Mouse (Mus musculus) intestine, embryonic 14.5 days (tissue): ENCODE measurements around the gene Yeats2. TPM values are rescaled to one million over a fixed set of nuclear protein-coding genes. Genes with fewer than 3 reads are reported as not detected.
A peak's percentile ranks its signal among the peaks of the same experiment; 100 is the strongest.

Source experiments
- ATAC-seq: fragments of 200-750 bp; cut with Nextera tagmentation; replicated peaks from 2 replicates; pipeline ENCODE4 v1.8.0; 2017; ENCODE audit warnings: low read depth, moderate number of reproducible peaks, moderate TSS enrichment, moderate library complexity; ENCODE audit not compliant: low FRiP score, low TSS enrichment
- DNase-seq: peaks from one replicate; pipeline ENCODE4 v3.0.0-alpha.2; 2018; ENCODE audit warnings: low spot score
- H3K27ac ChIP-seq: fragments of 300-500 bp; sonication (generic); 2 replicates; pipeline ENCODE4 v1.5.1; 2014; ENCODE audit warnings: low read depth, mild to moderate bottlenecking, control low read depth
- H3K27me3 ChIP-seq: fragments of 300-500 bp; sonication (generic); replicated peaks from 2 replicates; pipeline ENCODE4 v1.6.1; 2014; ENCODE audit warnings: low read length, control low read depth; ENCODE audit not compliant: control insufficient read depth, insufficient read depth
- H3K36me3 ChIP-seq: fragments of 300-500 bp; sonication (generic); 2 replicates; pipeline ENCODE4 v1.6.1; 2014; ENCODE audit warnings: low read length, control low read depth; ENCODE audit not compliant: control insufficient read depth, insufficient read depth
- H3K4me1 ChIP-seq: fragments of 300-500 bp; sonication (generic); replicated peaks from 2 replicates; pipeline ENCODE4 v1.6.1; 2014; ENCODE audit warnings: low read length, control low read depth, mixed read lengths; ENCODE audit not compliant: control insufficient read depth, insufficient read depth
- H3K4me2 ChIP-seq: fragments of 300-500 bp; sonication (generic); 2 replicates; pipeline ENCODE4 v1.6.1; 2014; ENCODE audit warnings: low read length
- H3K4me3 ChIP-seq: fragments of 300-500 bp; sonication (generic); 2 replicates; pipeline ENCODE4 v1.5.1; 2014; ENCODE audit warnings: low read depth, low read length, control low read depth, mixed read lengths
- H3K9ac ChIP-seq: fragments of 300-500 bp; sonication (generic); 2 replicates; pipeline ENCODE4 v1.6.1; 2014; ENCODE audit warnings: mild to moderate bottlenecking, low read length
- H3K9me3 ChIP-seq: fragments of 300-500 bp; sonication (generic); 2 replicates; pipeline ENCODE4 v1.6.1; 2016; ENCODE audit warnings: low read length, control low read depth; ENCODE audit not compliant: control insufficient read depth
- WGBS: fragments of 180-500 bp; shearing (Covaris S2); extraction: QIAGEN DNeasy Blood & Tissue Kit; methylation state at CpG from one replicate; pipeline ENCODE4 v1.1.7; 2014; 5-methylcytosine and 5-hydroxymethylcytosine counted together
- polyA plus RNA-seq: library from polyadenylated mRNA; unstranded; fragments of >200 nt; fragmentation: Nextera tagmentation; extraction: Ambion mirVana; gene quantifications from 2 replicates; pipeline ENCODE4 v1.2.1, GENCODE M21; 2014

Gene Yeats2
- polyA plus RNA-seq, 1 experiment from 2014 or later: 37.5 TPM

DNA sequence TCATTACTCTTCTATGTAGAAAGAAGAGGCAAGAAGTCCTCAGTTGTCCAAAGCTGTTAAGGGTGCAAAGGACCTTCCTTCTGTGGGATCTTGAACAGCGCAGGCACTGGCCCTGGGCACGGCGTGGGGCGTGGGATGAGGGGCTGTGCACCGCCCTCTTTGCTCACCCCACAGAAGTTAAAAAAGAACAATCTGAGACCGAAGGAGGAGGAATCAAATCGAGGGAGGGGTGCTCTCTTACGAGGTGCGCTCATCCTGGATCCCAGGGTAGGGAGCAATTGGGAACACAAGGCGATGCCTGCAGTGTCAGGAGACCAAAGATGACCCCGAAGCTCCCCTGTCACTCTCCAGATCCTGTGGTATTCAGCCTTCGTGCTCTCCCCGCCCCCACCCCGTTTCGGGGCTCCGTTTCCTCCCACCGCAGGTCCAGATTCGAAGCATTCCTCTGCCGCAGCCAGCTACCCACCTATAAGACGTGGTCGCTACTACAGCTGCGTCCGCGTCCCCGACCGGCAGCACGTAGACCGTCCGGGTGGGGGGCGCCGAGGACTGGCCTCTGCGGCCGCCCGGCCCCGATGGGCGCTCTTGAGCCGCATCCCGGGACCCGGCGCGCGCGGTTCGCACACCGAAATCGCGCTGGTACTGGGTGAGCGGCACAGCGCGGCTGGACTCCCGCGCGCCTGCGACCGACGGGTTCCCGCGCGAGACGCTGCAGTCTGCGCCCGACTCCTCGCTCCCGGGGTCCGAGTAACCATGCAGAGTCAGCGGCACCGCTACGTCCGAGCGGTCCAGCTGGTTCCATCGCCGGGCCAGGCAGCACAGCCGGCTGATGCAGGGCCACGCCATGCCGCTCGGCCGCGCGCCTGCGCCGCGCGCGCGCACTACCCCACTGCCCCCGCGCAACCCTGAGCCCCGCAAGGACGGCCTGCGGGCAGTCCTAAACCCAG, 99.9 kb downstream of the Yeats2 start, which contains the start of gene Map6d1:
Gene Map6d1 (minus strand): TSS at position 891 of the 947 bp plus-strand sequence.
- whole genome bisulfite sequencing: under 1% methylated on average over 81 of the region's 90 CpGs
- peak within 1 kb of the TSS; percentile 74 for H3K4me3 ChIP-seq
- ATAC-seq: peak; percentile 71

DNA sequence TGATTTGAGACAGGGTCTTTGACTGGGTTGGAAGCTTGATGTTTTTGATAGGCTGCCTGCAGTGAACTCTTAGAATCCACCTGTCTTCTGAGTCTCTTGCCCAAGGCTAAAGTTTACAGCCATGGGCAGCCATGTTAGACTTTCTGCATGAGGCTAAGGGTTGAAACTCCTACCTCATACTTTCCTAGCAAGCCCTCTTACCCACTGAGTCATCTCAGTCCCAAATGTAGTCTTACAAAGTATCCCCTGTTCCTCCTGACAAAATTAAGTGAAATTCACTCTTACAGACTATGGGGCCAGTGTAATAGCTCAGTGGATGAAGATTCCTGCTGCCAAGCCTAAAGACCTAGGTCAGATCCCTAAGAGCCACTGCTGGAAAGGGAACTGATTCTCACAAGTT, 106.2 kb downstream of the Yeats2 start:
- Histone ChIP-seq H3K27me3 (no peaks in the 10 kb centered on the region), H3K4me3 (no peak overlapping the region), H3K27ac (no peak overlapping the region), H3K9ac (no peak overlapping the region), H3K9me3 (no peaks in the 10 kb centered on the region), H3K36me3 (no peaks in the 10 kb centered on the region), H3K4me2 (no peak overlapping the region), H3K4me1 (no peaks in the 10 kb centered on the region)
- ATAC-seq: no peak
- no peak for DNase-seq

More for the DNA sequence above, 99.9 kb downstream of the Yeats2 start, which contains the start of gene Map6d1:
- DNase-seq: peak; percentile 80
- H3K36me3 ChIP-seq: no peaks in the 10 kb centered on the region
- H3K27ac ChIP-seq: no peak within 1 kb of the TSS
- H3K4me2 ChIP-seq: peak within 1 kb of the TSS; percentile 75
- 0 out of 2 replicates have a peak, but pooled peaks cover 3% of the 10 kb centered on the region for H3K27me3 ChIP-seq
- peak within 1 kb of the TSS; percentile 69 for H3K9ac ChIP-seq
- no peaks in the 10 kb centered on the region for H3K4me1 ChIP-seq
- H3K9me3 ChIP-seq: no peaks in the 10 kb centered on the region

DNA sequence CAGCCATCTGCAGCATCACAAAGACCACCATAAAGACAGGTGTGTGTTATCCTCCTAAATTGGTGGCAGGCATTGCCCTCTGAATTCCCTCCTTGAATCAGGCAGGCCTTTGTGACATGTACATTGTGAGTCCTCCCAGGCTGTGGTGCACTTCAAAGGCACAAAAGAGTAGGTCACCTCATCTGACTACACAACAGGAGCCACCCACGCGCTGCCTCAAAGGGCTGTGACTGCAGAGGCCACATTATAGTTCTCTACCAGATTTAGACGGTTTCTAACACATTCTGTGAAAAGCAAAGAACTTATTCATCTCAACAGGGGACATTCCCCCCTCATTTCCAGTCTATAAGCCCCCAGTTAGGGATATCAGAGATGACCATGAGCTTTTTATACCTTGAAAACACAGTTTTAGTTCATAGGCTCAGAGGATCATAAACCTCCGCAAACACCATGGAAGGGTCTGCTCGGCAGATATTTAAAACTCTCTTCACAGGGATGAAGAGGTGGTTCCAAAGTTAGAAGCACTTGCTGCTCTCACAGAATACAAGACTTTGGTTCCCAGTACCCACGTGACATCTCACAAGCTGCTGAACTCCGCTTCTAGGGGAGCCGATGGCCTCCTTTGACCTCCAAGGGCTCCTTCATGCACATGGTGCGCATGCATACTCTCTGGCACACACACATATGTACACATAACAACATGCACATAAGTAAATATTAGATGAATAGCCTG, 107.7 kb downstream of the Yeats2 start:
- no peak overlapping the region for H3K27ac ChIP-seq
- H3K4me3 ChIP-seq: no peak overlapping the region
- no peaks in the 10 kb centered on the region for H3K9me3 ChIP-seq
- H3K9ac ChIP-seq: no peak overlapping the region
- no peaks in the 10 kb centered on the region for H3K4me1 ChIP-seq
- DNase-seq (no peak), ATAC-seq (no peak)
- H3K27me3 ChIP-seq: no peaks in the 10 kb centered on the region
- no peaks in the 10 kb centered on the region for H3K36me3 ChIP-seq
- WGBS: 87% methylated on average over 9 of the region's 9 CpGs
- no peak overlapping the region for H3K4me2 ChIP-seq

DNA sequence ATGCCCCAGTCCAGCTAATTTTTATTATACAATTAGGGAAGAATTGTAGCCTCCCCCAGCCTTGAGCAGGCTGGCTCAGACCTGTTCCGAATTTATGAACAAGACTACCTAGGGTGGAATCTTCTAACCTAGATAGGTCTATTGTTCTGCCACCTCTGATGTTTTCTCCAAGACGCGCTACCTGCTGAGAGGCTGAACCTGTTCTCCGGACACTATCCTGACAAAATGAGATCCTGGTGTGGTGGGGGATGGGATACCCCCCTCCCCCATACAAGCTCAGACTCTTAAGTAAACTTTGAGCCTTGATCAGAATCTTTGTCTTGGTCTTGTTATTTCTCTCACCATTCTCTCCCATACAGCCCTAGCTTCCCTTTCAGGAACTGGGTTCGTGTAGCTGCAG, 117.1 kb downstream of the Yeats2 start:
- no peak overlapping the region for H3K4me2 ChIP-seq
- H3K27ac ChIP-seq: no peak overlapping the region
- no peak overlapping the region for H3K9ac ChIP-seq
- H3K27me3 ChIP-seq: no peaks in the 10 kb centered on the region
- no peaks in the 10 kb centered on the region for H3K36me3 ChIP-seq
- H3K4me3 ChIP-seq: no peak overlapping the region
- no peaks in the 10 kb centered on the region for H3K4me1 ChIP-seq
- DNase-seq (no peak), ATAC-seq (no peak)
- no peaks in the 10 kb centered on the region for H3K9me3 ChIP-seq
- WGBS: 82% methylated on average over 5 of the region's 5 CpGs

DNA sequence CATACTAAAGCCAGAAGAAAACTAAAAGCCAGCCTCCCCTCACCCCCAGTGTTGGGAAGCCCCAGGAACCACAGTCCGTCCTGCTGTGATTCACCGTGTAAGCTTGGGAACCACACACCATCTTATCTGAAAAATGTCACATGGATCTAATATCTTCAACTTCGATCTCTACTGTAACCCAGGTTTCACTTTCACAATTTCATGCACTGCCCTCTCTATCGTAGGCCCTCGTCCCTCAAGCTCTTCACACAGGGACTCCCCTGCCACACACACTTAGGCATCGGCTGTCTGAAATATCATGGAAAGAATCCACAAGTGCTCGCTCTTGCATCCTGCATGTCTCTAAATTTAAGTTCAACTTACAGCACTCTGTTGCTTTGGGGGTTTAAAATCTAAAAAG, 124.2 kb downstream of the Yeats2 start:
- WGBS: 77% methylated on average over 7 of the region's 7 CpGs
- no peak overlapping the region for H3K4me2 ChIP-seq
- no peaks in the 10 kb centered on the region for H3K36me3 ChIP-seq
- H3K27ac ChIP-seq: no peak overlapping the region
- no peaks in the 10 kb centered on the region for H3K9me3 ChIP-seq
- ATAC-seq (no peak), DNase-seq (no peak)
- H3K4me3 ChIP-seq: no peak overlapping the region
- H3K27me3 ChIP-seq: no peaks in the 10 kb centered on the region
- no peak overlapping the region for H3K9ac ChIP-seq
- no peaks in the 10 kb centered on the region for H3K4me1 ChIP-seq

GRCm38 (mm10) chr16:20271339-20271738, 130.5 kb downstream of the Yeats2 start:
- WGBS: 75% methylated on average over 4 of the region's 4 CpGs
- H3K9me3 ChIP-seq: no peaks in the 10 kb centered on the region
- H3K9ac ChIP-seq: no peak overlapping the region
- DNase-seq (no peak), ATAC-seq (no peak)
- no peak overlapping the region for H3K27ac ChIP-seq
- no peaks in the 10 kb centered on the region for H3K27me3 ChIP-seq
- no peak overlapping the region for H3K4me3 ChIP-seq
- no peak overlapping the region for H3K4me2 ChIP-seq
- no peaks in the 10 kb centered on the region for H3K36me3 ChIP-seq
- H3K4me1 ChIP-seq: no peaks in the 10 kb centered on the region

GRCm38 (mm10) chr16:20272994-20273393, 132.1 kb downstream of the Yeats2 start:
- Histone ChIP-seq H3K4me3 (no peak overlapping the region), H3K27me3 (no peaks in the 10 kb centered on the region), H3K9me3 (no peaks in the 10 kb centered on the region), H3K9ac (no peak overlapping the region), H3K4me2 (no peak overlapping the region), H3K36me3 (no peaks in the 10 kb centered on the region), H3K27ac (no peak overlapping the region), H3K4me1 (no peaks in the 10 kb centered on the region)
- ATAC-seq (no peak), DNase-seq (no peak)
- WGBS: 31% methylated on average over 3 of the region's 3 CpGs

- Histone ChIP-seq H3K36me3 (peaks cover 55% of the 10 kb centered on the region), H3K27ac (no peak overlapping the region)
- 72% methylated on average over 5 of the region's 5 CpGs for WGBS
Observed at GRCm38 (mm10) chr16:20279395-20279794, 138.5 kb downstream of the Yeats2 start.

More at GRCm38 (mm10) chr16:20279395-20279794, 138.5 kb downstream of the Yeats2 start:
- H3K4me3 ChIP-seq: no peak overlapping the region
- no peaks in the 10 kb centered on the region for H3K27me3 ChIP-seq
- no peak for DNase-seq
- no peak overlapping the region for H3K9ac ChIP-seq
- H3K4me2 ChIP-seq: no peak overlapping the region
- no peaks in the 10 kb centered on the region for H3K9me3 ChIP-seq
- ATAC-seq: no peak
- H3K4me1 ChIP-seq: no peaks in the 10 kb centered on the region
